Mouse (Mus musculus): ENCODE results near the gene Asb7.

Asb7 gene

DNA sequence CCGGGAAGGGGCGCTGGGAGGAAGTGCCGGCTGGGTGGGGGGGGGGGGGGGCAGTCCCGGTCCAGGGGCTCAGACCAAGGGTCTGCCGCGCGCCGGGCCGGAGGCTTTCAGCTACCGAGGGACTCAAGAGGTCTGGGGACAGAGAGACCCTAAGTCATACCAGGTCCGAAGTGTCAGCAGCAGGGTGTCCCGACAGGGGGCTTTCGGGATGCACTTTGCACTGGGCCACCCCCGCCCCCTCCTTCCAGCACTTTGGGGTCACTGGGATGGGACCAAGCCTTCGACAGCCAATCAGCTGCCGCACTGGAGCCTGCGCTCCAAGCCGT lies at the start of gene Asb7:
Gene Asb7, minus strand, starts transcription at position 303 of the 326 bp plus-strand sequence.
- no peak for DNase-seq

DNA sequence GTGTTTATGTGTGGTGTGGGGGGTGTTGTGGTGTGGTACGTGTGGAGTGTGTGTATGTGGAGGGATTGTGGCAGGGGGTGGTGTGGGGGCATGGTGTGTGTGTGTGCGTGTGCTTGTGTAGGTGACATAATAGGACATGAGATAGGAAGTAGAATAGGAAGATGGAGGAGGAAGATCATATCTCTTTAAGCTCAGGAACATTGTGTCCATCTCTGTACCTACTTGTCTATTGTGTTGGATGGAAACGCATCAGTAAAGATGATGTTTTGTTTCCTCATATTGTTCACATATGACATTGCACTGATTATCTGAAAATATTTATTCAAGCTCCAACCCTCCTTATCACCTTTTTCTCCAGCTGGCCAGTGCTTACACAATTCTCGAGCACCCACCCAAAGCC lies 48.0 kb upstream of the Asb7 start:
- DNase-seq, result no peak

DNA sequence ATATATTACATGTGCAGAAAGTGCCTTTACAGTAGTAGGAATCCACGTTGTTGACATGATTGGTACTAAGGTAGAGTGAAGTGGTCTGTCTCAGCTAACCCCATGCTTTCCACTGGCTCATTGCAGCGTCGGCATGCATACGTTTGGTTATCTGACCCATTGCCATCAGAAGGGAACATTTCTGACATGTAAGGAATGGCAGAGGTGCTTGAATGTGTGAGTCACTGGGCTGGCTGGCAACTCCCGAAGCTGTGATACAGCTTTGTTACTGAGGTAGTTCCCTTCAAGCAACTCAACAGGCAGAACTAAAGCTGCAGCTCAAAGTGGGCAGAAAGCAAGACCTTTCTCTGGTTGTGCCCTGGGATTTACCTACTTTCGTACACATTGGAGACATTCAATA lies 45.6 kb upstream of the Asb7 start:
- DNase-seq, result no peak

DNA sequence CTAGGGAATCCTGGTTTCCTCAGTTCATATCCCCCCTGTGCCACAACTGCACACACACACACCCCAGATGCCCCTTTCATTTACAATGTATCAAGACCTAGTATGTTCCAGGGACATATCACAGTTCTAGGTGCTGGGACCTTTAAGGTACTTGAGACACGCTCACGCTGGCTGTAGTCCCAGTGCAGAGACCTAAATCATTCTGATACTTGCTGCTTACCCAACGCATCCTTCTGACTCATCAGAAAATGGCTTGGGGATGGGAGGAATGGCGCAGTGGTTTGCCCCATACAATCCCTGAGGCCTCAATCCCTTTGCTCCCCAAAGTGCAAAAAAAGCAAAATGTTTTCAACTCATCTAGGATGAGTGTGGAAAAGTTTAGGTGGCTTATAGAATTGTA lies 45.1 kb upstream of the Asb7 start:
- DNase-seq, result no peak

DNA sequence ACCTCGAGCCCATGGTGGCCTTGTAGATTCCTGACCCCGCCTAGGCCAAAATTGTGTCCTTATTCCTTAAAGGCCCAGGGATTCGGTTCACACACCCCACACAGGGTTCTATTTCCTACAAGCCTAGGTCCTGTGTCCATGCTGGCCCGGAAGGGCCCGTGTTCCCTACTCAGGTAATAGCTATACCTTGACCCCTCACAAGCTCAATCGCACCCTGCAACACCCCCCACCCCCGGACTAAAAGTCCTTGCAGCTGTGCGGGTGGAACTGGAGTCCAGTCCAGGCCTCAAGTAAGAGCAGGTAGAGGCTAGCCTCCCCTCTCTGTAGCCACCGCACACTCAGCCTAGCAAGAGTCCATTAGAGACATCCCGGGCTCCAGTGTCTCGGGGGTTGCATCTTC lies 44.5 kb upstream of the Asb7 start:
- no peak for DNase-seq

DNA sequence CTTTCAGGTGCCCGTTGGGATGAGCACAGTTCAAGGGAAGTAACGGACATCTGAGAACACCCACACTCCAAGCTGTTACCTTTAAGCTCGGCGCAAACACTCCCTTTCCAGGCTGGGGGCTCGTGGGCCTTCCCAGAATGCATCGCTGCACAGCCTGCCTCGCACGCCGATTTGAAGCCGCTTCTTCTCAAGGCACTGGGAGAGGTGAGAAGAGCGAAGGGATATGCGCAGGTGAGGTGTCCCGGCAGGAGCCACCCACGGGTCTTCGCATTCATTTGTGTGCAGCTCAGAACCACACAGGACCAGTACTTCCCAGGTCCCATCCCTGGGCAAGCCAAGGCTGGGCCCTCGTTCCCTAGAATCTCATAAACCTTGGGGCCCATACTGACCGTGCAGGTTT lies 44.0 kb upstream of the Asb7 start:
- no peak for DNase-seq

DNA sequence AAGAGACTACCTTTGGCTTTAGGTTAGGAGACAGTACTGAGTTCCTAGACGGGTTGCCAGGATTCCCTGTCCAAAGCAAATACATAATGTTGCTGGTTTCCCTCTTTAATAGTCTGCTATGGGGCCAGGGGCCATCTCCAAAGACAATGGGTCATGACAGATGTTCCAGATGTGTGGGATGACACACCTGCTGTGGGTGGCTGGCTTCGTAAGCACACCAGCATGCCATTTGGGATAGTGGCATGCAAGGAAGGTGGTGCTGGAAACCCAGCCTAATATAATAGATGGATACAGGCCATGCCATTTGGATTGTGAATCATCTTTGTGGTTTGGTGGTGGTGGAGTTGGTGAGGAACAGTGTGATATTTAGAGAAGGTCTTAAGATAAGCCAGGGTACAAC lies 39.8 kb upstream of the Asb7 start:
- DNase-seq, result no peak

DNA sequence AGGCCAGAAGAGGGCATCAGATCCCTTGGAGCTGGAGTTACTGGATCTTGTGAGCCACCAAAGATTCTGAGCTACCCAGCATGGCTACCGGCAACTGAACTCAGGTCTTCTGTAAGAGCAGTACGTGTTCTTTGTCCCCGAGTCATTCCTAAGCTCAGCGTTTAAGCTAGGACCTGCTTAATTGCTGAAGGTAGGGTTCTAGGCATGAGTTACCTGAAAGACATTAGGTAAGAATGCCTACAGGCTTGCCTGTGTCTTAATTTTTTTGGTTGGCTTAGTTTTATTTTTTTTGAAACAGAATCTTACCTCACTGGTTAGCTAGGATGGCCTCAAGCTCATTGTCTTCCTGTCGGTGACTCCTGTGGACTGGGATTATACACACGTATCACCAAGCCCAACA lies 38.7 kb upstream of the Asb7 start:
- no peak for DNase-seq

DNA sequence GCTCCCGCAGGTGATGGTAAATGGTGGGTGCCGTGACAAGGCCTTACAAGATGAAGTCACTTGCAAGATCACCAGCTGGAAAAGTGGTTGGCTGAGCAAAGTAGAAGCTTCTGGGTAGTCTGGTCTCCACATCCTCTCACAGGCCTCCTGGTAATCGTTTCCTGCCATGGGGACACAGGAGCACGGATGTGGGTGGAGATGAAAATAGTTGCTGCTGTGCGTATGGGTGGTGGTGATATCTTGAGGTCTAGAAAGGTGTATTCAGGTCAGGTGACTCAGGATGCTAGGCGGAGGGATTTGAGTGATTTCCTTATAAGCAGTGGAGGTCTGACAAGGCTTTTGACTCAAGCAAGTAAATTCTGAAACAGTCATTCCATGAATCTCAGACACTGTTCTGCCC lies 35.6 kb upstream of the Asb7 start:
- DNase-seq, result no peak

DNA sequence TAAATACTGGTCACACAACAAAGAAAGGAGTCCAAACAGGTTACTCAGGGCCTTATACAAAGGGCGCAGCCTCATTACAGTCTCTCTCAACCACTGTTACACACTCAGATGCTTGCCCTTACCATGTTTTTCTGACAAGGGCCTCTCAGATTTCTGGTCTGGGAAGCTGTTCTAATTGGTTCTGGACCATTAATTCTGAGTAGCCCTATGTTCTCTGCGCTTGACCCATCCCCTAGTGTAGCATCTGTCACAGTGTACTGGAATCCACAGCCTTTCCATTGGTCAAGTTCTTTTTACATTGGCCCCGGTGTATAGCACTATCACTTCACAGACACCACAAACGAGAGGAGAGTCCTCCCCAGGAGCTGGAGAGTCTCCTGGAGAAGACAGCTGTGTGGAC lies 35.1 kb upstream of the Asb7 start:
- no peak for DNase-seq

DNA sequence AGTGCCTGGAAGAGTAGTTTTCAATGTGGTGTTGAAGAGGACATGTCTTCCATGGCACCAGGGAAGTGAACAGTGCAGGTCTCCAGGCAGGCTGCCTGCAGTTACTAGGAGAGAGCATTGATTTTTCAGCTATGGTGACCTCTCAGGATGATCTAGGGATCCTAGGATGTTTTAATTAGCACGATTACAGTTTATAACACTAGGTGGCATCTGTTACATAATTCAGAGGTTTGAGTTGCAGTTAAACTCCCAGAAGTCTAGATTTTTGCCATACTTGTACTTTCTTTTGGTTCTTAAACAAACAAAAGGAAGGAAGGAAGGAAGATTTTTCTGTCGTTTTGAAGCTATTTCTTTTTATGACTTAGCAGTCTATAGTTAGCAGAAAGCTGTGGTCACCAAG lies 21.8 kb upstream of the Asb7 start:
- DNase-seq, result no peak

DNA sequence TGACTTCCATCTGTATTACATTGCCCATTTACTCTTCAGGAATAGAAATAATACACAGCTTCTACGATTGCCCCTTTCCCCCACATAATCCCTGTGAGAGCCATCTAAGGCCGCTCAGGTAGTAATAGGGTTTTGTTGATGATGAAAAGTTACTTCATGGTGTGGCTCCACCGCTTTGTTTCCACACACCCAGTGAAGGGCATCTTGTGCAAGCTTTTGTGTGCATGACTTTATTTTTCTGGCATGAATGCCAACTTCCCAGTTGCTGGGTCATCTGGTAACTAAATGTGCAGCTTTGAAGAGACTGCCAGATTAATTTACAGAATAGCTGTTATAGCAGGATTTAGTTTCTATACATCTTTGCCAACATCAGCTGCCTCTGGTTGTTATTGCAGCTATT lies 15.2 kb upstream of the Asb7 start:
- DNase-seq, result no peak

DNA sequence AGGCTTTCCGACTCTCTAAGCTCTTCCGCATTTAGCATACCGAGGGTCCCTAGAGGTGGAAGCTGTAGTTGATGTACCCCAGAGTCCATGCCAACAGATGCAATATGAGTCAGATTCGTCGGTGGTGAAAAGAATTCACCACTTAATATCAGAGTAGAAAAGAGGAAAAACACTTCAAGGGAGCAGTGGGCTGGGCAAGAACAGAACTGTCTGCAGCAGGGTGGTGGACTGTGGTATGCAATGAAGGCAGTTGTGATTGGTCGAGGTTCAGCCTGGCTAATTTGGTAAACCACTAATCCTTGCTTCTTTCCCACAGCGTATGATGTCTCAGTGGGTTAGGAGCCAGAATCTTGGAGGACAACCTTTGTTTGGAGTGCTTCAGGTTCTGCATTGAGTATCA lies 13.3 kb upstream of the Asb7 start:
- no peak for DNase-seq

DNA sequence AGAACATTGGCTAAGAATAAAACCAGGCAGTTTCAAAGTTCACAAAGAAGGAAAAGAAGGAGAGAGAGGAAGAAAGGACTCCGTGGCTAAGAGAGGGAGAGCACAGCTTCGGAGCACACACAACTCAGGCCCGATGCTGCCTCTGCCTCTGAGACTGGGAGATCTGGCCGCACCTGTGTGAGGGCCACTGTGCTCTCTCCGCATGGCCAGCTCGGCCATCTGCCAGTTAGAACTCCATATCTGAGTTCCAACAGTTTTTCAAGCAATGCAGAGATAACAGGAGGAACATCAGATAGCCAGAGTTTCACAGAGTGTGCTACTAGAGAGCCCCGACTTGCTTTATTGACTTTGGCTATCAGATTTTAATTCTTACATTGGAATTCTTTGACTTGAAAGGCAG lies 5.1 kb upstream of the Asb7 start:
- no peak for DNase-seq

DNA sequence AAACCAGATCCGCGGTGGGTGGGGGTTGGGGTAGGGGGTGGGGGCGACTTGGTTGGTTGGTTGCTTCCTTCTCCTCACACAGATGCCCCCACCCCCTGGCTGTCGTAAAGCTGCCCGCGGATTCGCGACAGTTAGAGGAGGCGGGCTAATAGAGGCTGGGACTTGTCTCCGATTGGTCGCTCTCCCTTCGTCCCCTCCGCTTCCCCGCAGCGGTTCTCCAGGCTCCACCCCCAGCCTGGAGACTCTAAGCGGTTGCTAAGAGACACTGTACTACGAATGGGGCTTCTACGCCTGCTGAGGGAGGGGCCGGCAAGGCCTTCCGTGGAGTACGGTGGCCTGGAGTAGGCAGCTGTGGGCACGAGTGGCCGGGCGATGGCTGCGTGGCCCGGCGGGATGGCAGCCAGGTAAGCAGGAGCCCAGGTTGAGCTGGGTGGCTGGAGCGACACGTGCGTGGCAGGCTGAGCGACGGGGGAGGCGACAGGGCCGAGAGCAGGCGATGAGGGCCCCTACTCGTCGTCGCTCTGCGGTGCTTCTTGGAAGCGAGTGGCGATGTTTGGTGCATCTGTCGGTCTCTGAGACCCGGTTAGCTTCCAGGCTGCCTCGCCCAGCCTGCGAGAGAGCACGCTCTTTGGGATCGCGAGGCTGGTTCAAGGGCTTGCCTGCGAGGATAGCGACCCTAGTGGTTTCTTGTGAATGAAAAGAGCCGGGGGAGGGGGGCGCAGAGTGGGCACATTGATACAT lies 394 bp upstream of the Asb7 start, which contains the start of gene Lins1:
Gene Lins1, plus strand, starts transcription at position 270 of the 741 bp plus-strand sequence.
- peak; percentile 99 for DNase-seq

DNA sequence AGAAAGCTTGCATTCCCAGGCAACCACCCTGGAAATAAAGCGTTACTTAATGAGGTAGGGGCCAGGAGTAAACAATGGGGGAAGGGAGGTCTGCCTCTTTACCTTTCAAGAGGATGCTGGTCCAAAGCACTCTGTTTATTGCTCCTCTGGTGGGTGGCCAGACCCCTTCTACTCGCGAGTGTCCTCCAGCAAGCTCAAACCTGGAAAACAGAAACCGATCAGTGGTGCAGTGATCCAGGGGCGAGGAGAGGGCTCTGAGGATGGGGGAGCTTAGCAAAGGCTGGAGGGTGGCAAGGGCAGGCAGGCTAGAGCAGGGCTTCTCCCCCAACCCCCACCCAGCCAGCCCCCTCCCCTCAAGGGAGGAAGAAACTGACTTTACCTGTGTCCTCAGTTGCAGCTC lies 675 bp downstream of the Asb7 start:
- DNase-seq, result peak; percentile 41

DNA sequence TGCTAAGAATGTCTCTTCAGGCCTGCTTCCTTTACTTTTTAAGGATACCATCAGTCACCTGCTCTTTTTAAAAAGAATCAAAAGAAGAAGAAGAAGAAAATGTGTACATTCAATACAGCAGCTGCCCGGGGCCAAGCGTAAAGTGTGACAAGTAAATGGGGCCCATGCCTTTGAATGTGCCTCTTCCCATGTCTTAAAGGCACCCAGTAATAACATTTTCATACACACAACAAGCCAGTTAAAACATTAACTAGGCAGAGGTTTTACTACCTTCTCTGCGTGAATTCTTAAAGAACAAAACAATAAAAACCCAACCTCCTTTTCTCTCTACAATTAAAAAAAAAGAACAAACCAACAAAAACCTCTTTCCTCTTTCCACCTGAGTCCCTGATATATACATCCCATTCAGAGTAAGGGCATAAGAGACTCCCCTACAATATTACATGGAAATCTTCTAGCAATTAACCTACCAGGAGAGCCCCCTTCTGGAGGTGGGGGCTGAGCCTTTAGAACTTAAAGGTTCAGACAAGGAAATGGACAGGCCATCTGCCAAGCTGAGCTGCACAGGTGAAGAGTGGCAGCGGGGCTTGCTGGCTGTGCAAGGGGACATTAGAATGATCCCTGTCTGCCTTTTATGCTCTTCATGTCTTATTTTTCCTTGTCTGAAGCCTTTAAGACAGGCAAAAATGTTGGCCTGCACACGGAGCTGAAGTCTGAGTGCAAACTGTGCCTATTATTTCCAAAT lies 7.1 kb downstream of the Asb7 start:
- DNase-seq, result no peak

DNA sequence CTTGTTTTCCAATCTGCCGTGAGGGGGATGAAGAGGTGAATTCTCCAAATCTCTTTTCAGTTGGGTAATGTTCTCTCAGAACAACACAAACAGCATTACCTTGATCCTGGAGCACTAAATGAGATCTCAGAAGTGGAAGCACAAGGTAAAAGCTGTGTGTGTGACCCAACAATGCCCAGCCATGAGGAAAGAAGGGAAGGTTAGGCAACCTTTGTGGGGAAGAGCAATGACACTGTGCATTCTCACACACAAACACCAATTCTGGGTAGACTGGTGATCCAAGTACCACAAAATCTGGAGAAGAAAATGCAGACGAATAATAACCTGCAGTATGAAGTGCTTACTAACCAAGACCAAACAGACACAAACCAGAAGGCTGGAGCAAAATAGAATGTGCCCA lies 13.6 kb downstream of the Asb7 start:
- DNase-seq, result no peak

DNA sequence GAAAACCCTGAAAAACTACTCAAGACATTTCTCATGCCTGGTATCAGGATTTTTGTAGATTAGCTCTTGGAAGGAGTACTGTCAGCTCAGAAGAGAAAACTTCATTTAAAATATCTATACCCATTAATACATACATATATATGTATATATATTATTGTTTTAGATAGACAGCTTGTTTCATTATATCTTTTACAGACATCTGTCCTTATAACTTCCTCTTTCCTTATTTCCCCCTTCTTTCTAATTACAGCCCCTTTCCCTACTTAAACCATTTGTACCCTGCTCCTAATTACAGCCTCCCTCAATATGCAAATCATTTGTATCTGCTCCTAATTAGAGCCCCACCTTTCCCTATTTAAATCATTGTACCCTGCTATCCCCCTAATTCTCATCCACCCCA lies 22.3 kb downstream of the Asb7 start:
- no peak for DNase-seq

DNA sequence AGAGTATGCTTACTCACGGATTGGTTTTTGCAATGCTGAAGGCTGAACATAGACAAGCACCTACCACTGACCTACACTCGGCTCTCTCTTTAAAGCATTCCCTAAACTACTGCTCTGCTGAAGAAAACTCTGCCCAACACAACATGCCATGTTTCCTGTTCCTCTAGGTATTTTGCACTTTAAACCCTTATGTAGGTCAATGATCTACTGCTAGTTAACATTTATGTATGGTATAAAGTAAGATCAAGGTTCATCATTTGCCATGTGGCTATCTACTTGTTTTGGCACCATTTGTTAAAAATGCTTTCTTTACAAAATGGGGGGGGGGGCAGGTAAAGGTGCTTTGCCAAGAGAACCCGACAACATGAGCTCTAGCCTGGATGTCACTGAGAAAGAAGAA lies 25.8 kb downstream of the Asb7 start:
- DNase-seq, result no peak

DNA sequence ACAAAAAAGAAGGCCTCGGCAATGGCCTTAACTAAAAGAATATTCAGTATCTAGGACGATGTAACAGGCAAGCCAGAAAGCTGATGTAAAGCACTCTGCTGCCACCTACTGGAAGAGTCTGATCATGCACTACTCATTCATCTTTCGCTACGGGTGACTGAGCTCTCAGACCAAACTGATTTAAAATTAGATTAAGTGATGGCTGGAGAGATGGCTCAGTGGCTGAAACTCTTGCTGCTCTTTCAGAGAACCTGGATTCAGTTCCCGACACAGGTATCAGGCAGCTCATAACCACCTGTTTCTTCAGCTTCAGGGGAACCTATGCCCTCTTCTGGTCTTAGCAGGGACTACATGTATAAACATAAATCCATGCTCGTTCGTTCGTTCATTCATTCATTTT lies 27.8 kb downstream of the Asb7 start:
- DNase-seq, result peak; percentile 81

DNA sequence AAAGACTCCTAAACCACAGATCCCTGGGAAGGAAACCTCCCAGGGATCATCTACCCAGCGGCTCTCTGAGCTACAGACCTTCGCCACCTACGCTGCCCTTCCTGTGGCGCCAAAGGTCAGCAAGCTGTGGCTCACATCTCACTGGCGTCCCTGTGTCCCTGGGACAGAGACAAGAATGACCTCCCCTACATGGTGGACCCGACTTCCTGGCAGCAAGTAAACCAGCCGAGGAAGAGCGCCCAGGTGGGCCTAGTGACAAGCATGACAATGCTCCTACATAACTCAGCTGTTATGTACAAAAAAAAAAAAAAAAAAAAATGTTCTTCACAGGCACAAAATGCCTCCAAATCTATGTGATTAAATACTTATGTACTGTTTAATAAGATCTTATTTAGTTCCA lies 28.4 kb downstream of the Asb7 start:
- no peak for DNase-seq

DNA sequence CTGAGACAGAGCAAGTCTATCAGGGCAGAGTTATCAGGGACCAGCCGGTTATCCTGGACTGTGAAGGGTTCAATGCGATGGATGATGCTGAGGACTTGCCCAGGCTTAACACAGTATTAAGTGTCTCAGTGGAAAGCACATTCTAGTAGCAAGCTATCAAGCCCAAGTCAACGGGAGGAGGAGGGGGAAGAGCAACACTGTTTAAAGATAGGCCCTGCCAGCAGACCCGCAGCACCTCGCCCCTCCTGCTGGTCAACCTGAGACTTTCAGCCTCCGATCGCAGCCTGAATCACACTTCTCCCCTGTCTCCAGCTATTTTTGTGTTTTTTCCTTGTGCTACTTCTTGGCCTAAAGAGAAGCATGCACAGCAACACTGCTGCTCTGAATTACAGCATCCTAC lies 29.1 kb downstream of the Asb7 start:
- DNase-seq, result no peak

DNA sequence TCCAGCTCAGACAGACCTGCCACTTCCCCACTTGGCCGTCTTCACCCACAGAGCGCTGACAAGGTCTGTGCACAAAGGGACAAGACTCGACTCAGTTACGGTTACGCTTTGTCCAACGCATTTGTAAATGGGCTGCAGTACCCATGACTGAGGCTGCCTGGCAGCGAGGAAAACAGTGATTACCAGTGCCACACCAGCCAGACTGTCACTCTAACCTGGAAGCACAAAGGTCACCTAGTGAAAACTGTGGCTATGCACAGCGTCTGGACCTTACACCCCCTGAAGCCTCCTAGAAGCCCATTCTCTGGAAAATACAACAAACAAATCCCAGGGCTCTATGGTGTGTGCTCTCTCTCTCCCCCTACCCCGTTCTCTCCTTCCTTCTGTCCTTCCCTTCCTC lies 33.9 kb downstream of the Asb7 start:
- DNase-seq, result no peak

DNA sequence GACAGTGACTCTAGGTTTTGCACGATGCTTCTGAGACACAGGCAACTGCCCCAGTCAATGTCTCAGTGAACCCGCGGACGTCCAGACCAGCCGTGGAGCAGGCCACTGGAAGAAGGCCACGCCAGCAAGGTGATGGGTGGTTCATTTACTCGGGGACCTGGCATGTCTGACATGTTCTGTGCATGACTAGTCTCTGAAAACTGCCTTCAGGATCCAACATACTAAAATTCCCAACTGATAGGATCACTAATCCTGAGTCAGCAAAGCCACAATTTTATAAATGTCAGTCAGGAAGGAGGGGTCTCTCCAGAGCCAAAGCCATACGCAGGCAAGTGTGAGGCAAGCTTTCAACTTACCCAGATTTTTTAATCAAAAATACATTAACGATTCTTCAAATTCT lies 35.8 kb downstream of the Asb7 start:
- DNase-seq, result no peak

Measured in cerebellum, adult 9-10 months (tissue).